Mouse (Mus musculus): Measurements from ENCODE around the gene Rpap1. TPM values are rescaled to one million over a fixed set of nuclear protein-coding genes. Genes with fewer than 3 reads are reported as not detected.

Gene Rpap1
- 3.9 and 4.5 TPM in 2 replicates for polyA plus RNA-seq (2012; rRNA removed)

GRCm38 (mm10) chr2:119787206-119787883 lies at the start of gene Rpap1:
TSS of gene Rpap1 (minus strand) at chr2:119787537.

GRCm38 (mm10) chr2:119797279-119797783 lies 10.0 kb upstream of the Rpap1 start, which contains the start of gene Tyro3:
TSS of gene Tyro3 (plus strand) at chr2:119797733.

GRCm38 (mm10) chr2:119760251-119760650 lies 27.1 kb downstream of the Rpap1 start, which contains the start of gene Ltk:
TSS of gene Ltk (minus strand) at chr2:119760431.

GRCm38 (mm10) chr2:119741581-119742411 lies 45.5 kb downstream of the Rpap1 start, which contains the start of gene Itpka:
TSS of gene Itpka (plus strand) at chr2:119742337.

Other genes with a start within 250 kb of the Rpap1 start
- 0.19 and 0.21 TPM in 2 replicates for gene Exd1, start 239.9 kb downstream of the Rpap1 start, polyA plus RNA-seq (2012; rRNA removed)
- gene Chp1, start 239.8 kb downstream of the Rpap1 start, polyA plus RNA-seq (2012; rRNA removed): 113 and 127 TPM in 2 replicates
- 27.1 and 28.6 TPM in 2 replicates for gene Nusap1, start 169.2 kb downstream of the Rpap1 start, polyA plus RNA-seq (2012; rRNA removed)
- gene Oip5, start 169.1 kb downstream of the Rpap1 start, polyA plus RNA-seq (2012; rRNA removed): 13.5 and 14.4 TPM in 2 replicates
- 11.0 and 11.3 TPM in 2 replicates for gene Ndufaf1, start 124.7 kb downstream of the Rpap1 start, polyA plus RNA-seq (2012; rRNA removed)
- gene Rtf1, start 112.5 kb downstream of the Rpap1 start, polyA plus RNA-seq (2012; rRNA removed): 6.7 and 7.5 TPM in 2 replicates
- gene Itpka, start 45.2 kb downstream of the Rpap1 start, polyA plus RNA-seq (2012; rRNA removed): 3.9 and 5.6 TPM in 2 replicates
- 0.46 and 0.53 TPM in 2 replicates for gene Ltk, start 27.1 kb downstream of the Rpap1 start, polyA plus RNA-seq (2012; rRNA removed)
- 0.56 and 0.59 TPM in 2 replicates for gene Tyro3, start 10.2 kb upstream of the Rpap1 start, polyA plus RNA-seq (2012; rRNA removed)
- 3.9 and 4.1 TPM in 2 replicates for gene Mga, start 109.7 kb upstream of the Rpap1 start, polyA plus RNA-seq (2012; rRNA removed)
- 1.5 and 1.6 TPM in 2 replicates for gene Mapkbp1, start 185.2 kb upstream of the Rpap1 start, polyA plus RNA-seq (2012; rRNA removed)
- gene Jmjd7, start 239.9 kb upstream of the Rpap1 start, polyA plus RNA-seq (2012; rRNA removed): 4.0 and 4.3 TPM in 2 replicates
- 1.1 and 1.2 TPM in 2 replicates for gene Gm28042, start 240.0 kb upstream of the Rpap1 start, polyA plus RNA-seq (2012; rRNA removed)
- gene Pla2g4b, start 245.9 kb upstream of the Rpap1 start, polyA plus RNA-seq (2012; rRNA removed): 0.97 and 1.5 TPM in 2 replicates

Data from liver, embryonic 18 days (tissue).